Mouse (Mus musculus): ENCODE results near the gene Zfp286.
A peak's percentile ranks its signal among the peaks of the same experiment; 100 is the strongest.
"Not testable (repeated sequence)": the region's sequence is repeated elsewhere in the genome, so short reads cannot be mapped to it uniquely, and the experiment has no call there.

Gene Zfp286

DNA sequence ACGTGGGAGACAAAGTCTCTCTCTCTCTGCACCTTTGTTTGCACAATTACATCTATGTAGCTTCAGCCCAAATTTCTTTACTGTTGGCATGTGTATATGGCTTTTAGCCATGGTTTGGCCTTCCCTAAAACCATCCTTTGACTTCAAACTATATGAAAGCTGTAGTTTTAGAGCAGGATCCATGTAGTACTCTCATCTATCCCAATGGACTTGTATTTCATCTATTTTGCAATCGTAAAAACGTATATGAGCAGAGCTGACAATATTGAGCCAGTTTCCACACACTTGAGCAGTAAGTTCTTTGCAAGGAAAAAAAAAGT is 315 bp upstream of the Zfp286 start:
- no peak for DNase-seq (ENCODE audit: low read depth)

DNA sequence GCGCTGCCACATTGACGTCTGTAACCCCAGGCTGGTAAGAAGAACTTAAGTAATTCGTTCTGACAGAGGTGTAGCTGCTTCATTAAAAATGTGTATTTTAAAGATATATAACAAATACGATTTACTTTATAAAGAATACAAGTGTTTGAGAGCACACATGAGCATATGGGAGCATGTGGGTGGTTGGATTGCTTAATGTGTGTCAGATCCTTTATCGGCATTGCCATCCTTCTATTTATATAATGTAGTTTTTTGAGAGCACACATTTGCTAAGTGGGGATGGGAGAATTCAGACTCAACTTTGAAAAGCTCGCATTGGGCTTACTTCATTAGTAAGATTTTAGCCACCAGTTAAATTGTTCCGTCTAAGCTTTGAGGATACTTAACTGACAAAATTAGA is 12.8 kb downstream of the Zfp286 start:
- DNase-seq (ENCODE audit: low read depth), result no peak

DNA sequence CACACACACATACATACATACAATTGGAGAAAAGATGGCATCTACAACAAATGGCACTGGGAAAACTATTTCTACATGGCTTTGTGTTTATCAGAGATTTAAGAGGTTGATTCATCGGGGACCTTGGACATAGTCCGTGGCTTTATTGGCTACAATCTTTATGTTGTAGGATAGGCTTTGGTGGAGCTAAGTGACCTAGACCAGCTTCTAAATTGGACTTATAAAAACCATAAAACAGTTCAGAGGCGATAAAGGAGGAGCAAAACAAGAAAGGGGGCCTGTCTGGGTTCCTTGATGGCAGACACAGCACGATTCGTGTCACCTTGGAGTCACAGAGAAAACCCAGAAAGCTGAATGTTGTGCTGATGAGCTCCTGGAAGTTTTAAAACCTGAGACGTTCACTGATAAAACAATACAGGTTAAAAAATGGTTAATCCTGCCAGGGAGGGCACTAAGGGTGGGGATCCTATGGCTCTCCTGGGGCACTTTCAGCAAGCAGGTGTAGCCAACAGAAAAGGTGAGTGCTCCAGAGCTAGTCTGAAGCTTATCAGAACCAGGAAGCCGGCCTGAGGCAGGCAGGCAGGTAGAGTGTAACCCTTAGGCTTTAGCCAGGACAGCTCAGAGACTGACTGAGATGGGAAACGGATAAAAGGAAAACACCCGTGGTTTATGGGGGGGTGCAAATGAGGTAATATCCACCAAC is 28.4 kb downstream of the Zfp286 start:
- no peak for DNase-seq (ENCODE audit: low read depth)

DNA sequence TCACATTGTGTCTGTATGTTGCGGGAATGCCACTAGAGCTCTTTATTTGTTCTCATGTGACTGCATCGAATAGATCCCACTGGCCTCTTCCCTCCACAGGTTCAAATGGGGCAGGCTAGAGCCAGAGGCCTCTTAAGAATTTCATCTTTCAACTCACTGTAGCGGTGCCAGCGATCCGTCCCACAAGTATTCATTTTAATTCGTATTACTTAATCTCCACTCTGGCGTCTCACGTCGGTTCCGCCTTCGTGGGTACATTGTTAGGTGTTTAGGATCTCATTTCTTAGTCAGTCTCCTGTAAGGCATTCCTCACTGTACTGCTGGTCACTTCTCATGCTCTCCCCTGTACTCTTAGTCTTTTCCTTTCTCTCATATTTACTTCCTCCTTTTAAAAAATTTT is 30.8 kb downstream of the Zfp286 start:
- no peak for DNase-seq (ENCODE audit: low read depth)

DNA sequence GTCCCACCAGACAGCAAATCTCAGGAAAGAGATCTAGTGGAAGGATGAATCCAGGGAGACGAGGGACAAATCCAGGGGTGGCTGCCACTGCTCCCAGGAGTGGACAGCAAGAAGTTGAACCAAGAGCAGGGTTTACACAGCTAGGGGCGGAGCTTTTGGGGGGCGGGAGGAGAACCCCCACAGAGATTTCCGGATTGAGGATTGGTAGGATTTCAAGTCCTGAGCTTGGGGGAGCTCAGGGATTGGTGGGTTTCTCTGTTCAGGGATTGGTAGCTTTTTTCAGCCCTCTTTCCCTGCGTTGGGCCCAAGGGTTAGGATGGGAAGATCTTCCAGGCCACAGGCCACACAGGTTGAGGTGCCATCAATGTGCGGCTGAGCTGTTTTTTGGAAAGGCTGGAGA is 31.4 kb downstream of the Zfp286 start:
- DNase-seq (ENCODE audit: low read depth), result no peak

DNA sequence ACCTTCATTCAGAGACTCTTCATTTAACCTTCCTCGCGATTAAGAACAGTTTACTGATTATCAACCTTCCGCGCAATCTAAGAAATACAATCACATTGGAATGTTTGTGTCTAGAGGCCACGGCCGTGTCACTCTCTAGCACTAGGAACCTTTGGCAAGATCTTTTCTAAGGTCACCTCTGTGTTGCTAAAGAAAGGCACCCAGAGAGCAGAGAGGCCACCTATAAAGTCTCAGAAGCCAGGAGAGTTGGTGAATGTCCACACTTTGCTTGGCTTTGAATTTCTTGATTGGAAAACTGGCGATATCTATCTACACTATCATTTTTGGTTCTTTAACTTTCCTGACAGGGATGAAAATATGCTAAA is 32.1 kb downstream of the Zfp286 start:
- no peak for DNase-seq (ENCODE audit: low read depth)

DNA sequence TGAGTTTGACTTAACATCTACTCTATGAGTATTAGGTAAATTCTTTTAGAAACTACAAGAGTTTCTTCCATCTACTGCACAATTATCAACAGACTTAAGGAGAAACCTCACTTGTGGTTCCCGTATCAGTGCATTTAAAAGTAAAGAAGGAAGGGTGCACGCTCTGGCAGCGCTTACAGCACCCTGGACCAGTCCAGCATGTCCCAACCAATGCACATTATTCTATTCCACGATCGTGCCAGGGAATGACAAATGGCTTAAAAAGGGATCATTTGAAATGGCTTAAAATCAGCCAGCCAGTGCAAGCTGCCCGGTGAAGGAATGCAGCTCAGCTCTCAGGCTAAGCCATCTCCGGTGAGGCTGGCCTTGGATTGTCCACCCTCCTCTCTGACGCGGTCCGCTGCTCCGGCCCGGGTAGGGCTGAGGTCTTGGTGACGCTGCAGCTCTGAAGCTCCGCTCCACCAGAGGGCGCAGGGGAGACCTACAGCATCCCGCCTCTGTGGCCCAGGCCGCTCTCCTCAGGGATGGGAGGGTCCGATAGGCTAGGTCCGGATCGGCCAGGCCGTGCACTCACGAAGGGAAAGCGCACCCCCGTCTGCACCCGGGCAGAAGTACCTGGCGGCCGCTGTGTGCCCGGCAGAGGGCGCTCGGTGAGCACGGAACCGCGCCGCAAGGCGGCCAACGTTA is 32.7 kb downstream of the Zfp286 start:
- peak; percentile 85 for DNase-seq (ENCODE audit: low read depth)

GRCm38 (mm10) chr11:62752780-62753179 is 36.5 kb downstream of the Zfp286 start, which contains the start of gene Gm10428:
Gm10428 (plus strand) TSS chr11:62753100.
- peak; percentile 51 for DNase-seq (ENCODE audit: low read depth)

DNA sequence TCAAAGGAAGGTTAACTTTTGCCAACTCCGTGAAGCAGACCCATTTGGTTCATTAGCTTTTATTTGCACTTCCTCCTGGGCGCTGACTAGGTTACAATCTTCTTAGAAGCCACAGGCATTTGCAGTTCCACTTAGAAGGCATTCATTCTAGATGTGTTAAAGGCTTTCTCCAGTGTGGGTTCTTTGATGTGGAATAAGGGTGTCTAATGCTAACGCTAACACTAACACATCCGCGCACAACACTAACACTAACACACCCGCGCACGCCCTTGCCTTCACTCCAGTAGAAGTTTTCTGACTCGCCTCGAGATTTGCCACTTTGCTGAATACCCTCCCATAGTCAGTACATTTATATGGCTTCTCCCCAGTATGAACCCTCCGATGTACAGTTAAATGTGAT is 37.1 kb downstream of the Zfp286 start:
- peak; percentile 67 for DNase-seq (ENCODE audit: low read depth)

- not testable (repeated sequence) for DNase-seq (ENCODE audit: low read depth)
Measured at GRCm38 (mm10) chr11:62749445-62749844, 39.8 kb downstream of the Zfp286 start.

- no peak for DNase-seq (ENCODE audit: low read depth)
Measured at GRCm38 (mm10) chr11:62748062-62748461, 41.2 kb downstream of the Zfp286 start.

DNA sequence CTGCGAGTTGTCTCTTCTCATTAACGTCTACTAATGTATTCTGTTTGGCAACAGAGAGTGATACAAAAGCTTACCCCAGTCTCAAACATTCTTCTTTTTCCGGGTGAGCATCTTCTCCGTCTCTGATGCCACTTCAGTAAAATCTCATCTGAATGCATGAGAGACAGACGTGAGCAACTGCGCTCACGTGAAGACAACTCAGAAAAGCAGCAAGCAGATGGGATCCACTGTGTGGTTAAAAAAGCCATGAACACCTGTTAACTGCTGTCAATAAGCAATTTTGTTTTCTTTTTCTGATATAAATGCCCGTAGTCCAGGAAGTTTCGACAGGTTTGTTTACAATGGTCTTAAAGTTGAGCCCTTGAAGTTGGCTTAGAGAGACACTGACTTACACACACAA is 42.0 kb downstream of the Zfp286 start:
- no peak for DNase-seq (ENCODE audit: low read depth)

GRCm38 (mm10) chr11:62746001-62746533 is 43.2 kb downstream of the Zfp286 start:
- DNase-seq (ENCODE audit: low read depth), result peak; percentile 61

DNA sequence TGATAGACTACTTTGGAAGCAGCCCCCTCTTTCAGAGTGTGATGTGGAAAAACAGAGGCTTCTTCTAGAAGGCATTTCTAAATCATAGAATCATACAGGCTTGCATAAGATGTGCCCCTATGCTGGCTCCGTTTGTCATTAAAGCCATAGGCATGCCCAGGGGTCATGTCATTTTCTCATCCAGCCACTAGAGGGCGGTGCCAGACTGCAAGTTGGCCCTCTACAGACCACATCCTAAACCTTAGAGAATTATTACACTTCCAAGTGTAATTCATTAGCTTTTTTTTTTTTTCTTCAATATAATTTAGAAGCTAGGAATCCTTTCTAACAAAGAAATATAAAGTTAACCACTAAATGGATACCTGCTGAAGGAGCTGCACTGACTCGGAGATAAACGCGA is 45.2 kb downstream of the Zfp286 start:
- DNase-seq (ENCODE audit: low read depth), result peak; percentile 86

DNA sequence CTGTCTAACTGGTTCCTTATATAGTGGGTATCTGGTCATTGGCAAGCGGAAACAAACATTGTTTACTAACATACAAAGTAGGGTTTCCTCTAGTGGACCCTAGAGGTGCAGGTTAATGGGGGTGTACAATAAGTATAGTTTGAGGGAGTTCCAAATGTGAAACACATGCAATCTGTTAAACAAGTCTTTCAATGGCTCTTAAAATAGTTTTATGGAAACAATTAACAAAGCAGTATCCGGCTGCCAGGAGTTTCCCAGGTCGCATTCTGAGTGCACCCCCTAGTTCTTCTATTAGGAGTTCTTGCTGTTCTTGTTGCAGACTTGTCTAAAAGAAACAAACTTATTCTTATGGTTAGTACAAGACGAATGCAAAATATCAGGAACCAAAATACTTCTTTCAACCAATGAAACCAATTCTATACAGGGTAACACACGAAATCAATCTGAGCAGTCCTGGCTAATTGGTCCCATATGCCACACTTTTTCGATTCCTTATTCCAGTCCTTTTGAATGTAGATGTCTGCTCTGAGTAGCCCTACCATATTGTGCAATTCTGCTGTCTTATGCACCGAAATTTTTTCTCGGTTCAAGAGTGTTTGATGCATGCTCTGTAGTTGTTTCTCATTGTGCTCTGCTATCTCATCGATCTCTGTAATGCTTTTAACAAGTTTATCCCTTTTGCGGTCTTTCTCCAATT is 46.9 kb downstream of the Zfp286 start:
- no peak for DNase-seq (ENCODE audit: low read depth)

- peak; percentile 46 for DNase-seq (ENCODE audit: low read depth)
Measured at GRCm38 (mm10) chr11:62741186-62741585, 48.1 kb downstream of the Zfp286 start.

GRCm38 (mm10) chr11:62732665-62733064 is 56.6 kb downstream of the Zfp286 start:
- no peak for DNase-seq (ENCODE audit: low read depth)

GRCm38 (mm10) chr11:62732022-62732387 is 57.3 kb downstream of the Zfp286 start:
- no peak for DNase-seq (ENCODE audit: low read depth)

- DNase-seq (ENCODE audit: low read depth), result peak; percentile 90
Measured at GRCm38 (mm10) chr11:62731311-62732021, 57.8 kb downstream of the Zfp286 start, which contains the start of gene Zfp287. Zfp287 (minus strand) TSS chr11:62731905.

- DNase-seq (ENCODE audit: low read depth), result no peak
Measured at GRCm38 (mm10) chr11:62728276-62728675, 61.0 kb downstream of the Zfp286 start.

GRCm38 (mm10) chr11:62710657-62711056 is 78.6 kb downstream of the Zfp286 start:
- DNase-seq (ENCODE audit: low read depth), result no peak

DNA sequence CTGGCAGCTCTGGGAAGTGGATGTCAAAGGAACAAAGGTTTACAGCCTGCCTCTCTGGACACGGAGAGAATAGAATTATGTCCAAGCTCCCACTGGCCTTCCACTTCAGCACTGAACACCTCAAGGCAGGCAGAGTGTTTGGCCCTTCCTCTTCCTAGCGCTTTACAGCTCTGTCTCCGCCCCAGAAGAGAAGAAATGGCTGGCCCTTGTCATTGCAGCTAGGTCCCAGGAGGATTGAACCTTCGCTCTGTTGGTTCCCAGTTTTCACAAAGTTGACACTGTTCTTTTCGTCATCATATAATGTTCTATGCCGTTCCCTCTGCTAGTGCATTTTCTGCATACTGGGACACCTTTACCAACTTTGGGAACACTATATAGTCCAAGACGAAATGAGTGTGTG is 81.0 kb downstream of the Zfp286 start:
- DNase-seq (ENCODE audit: low read depth), result no peak
